Mouse (Mus musculus) thymus, adult 2 months (tissue): ENCODE data around the gene Ankrd28.

Source experiments
- CTCF ChIP-seq: fragments of 200-500 bp; IDR thresholded peaks from 2 replicates; pipeline ENCODE4 v1.5.1; 2012; ENCODE audit warnings: mild to moderate bottlenecking, control low read depth, low read length, moderate library complexity, borderline replicate concordance; ENCODE audit not compliant: control insufficient read depth, poor library complexity, insufficient read depth; ENCODE audit errors: extremely low read depth
- POLR2A ChIP-seq: fragments of 200-500 bp; IDR thresholded peaks from 2 replicates; pipeline ENCODE4 v1.6.1; 2012; ENCODE audit warnings: mild to moderate bottlenecking, low read length, control low read depth, moderate library complexity; ENCODE audit not compliant: control insufficient read depth, poor library complexity, insufficient read depth; ENCODE audit errors: extremely low read depth

- TF ChIP-seq CTCF (no peak), POLR2A (no peak)
Measured at GRCm38 (mm10) chr14:31680656-31681055, 149.8 kb downstream of the Ankrd28 start.
